Mouse (Mus musculus) heart, embryonic 12.5 days (tissue): ENCODE results near the gene Pigt. TPM values are rescaled to one million over a fixed set of nuclear protein-coding genes. Genes with fewer than 3 reads are reported as not detected.

ENCODE experiments used
- ATAC-seq: fragments of 200-750 bp; cut with Nextera tagmentation; 2 replicates; pipeline ENCODE4 v1.8.0; 2017; ENCODE audit warnings: moderate TSS enrichment, moderate library complexity; ENCODE audit not compliant: insufficient number of reproducible peaks, low FRiP score
- H3K27ac ChIP-seq: fragments of 300-500 bp; sonication (generic); 2 replicates; pipeline ENCODE4 v1.5.1; 2016; ENCODE audit warnings: mild to moderate bottlenecking, moderate library complexity; ENCODE audit not compliant: poor library complexity, severe bottlenecking
- H3K27me3 ChIP-seq: fragments of 300-500 bp; sonication (generic); replicated peaks from 2 replicates; pipeline ENCODE4 v1.6.1; 2016; ENCODE audit warnings: mild to moderate bottlenecking, moderate library complexity
- H3K36me3 ChIP-seq: fragments of 300-500 bp; sonication (generic); 2 replicates; pipeline ENCODE4 v1.6.1; 2016; ENCODE audit warnings: mild to moderate bottlenecking, moderate library complexity
- H3K4me1 ChIP-seq: fragments of 300-500 bp; sonication (generic); replicated peaks from 2 replicates; pipeline ENCODE4 v1.6.1; 2016; ENCODE audit warnings: mild to moderate bottlenecking
- H3K4me2 ChIP-seq: fragments of 300-500 bp; sonication (generic); 2 replicates; pipeline ENCODE4 v1.6.1; 2016; ENCODE audit warnings: mild to moderate bottlenecking, moderate library complexity
- H3K4me3 ChIP-seq: fragments of 300-500 bp; sonication (generic); 2 replicates; pipeline ENCODE4 v1.5.1; 2016; ENCODE audit warnings: mild to moderate bottlenecking
- H3K9ac ChIP-seq: fragments of 300-500 bp; sonication (generic); 2 replicates; pipeline ENCODE4 v1.6.1; 2016; ENCODE audit warnings: mild to moderate bottlenecking, moderate library complexity
- H3K9me3 ChIP-seq: fragments of 300-500 bp; sonication (generic); replicated peaks from 2 replicates; pipeline ENCODE4 v1.6.1; 2016; ENCODE audit warnings: mild to moderate bottlenecking, moderate library complexity
- WGBS: fragments of 180-500 bp; shearing (Covaris S2); methylation state at CpG from one replicate; pipeline ENCODE4 v1.1.7; 2016; 5-methylcytosine and 5-hydroxymethylcytosine counted together
- polyA plus RNA-seq: library from polyadenylated mRNA; unstranded; fragments of >200 nt; fragmentation: Nextera tagmentation; extraction: Ambion mirVana; gene quantifications from 2 replicates; pipeline ENCODE4 v1.2.1, GENCODE M21; 2016

Pigt gene
- polyA plus RNA-seq, 1 experiment from 2014 or later: 54.3 TPM

- WGBS: 37% methylated on average over 4 of the region's 4 CpGs
- Histone ChIP-seq H3K27me3 (peaks cover 15% of the 10 kb centered on the region; the same call in 1 of the 2 replicates), H3K4me1 (no peaks in the 10 kb centered on the region), H3K9ac (no peak overlapping the region), H3K27ac (no peak overlapping the region), H3K9me3 (no peaks in the 10 kb centered on the region), H3K4me3 (no peak overlapping the region), H3K36me3 (no peaks in the 10 kb centered on the region), H3K4me2 (no peak overlapping the region)
- no peak for ATAC-seq
Measured at GRCm38 (mm10) chr2:164549338-164549737, 52.0 kb downstream of the Pigt start.

- no peak overlapping the region for H3K27ac ChIP-seq
- H3K27me3 ChIP-seq: peaks cover 10% of the 10 kb centered on the region; the same call in 1 of the 2 replicates
- H3K4me3 ChIP-seq: no peak overlapping the region
- H3K9ac ChIP-seq: no peak overlapping the region
- no peaks in the 10 kb centered on the region for H3K36me3 ChIP-seq
- no peak for ATAC-seq
- no peak overlapping the region for H3K4me2 ChIP-seq
- no peaks in the 10 kb centered on the region for H3K4me1 ChIP-seq
- 22% methylated on average over 10 of the region's 10 CpGs for WGBS
- no peaks in the 10 kb centered on the region for H3K9me3 ChIP-seq
Measured at GRCm38 (mm10) chr2:164549963-164550894, 52.9 kb downstream of the Pigt start.

- Histone ChIP-seq H3K36me3 (no peaks in the 10 kb centered on the region), H3K9ac (no peak overlapping the region), H3K27ac (no peak overlapping the region), H3K4me1 (no peaks in the 10 kb centered on the region), H3K4me2 (no peak overlapping the region), H3K9me3 (no peaks in the 10 kb centered on the region), H3K27me3 (peaks cover 10% of the 10 kb centered on the region; the same call in 1 of the 2 replicates), H3K4me3 (no peak overlapping the region)
- 68% methylated on average over 2 of the region's 2 CpGs for WGBS
- ATAC-seq: no peak
Measured at GRCm38 (mm10) chr2:164550895-164551269, 53.6 kb downstream of the Pigt start.

GRCm38 (mm10) chr2:164551502-164551901 lies 54.2 kb downstream of the Pigt start:
- Histone ChIP-seq H3K9me3 (no peaks in the 10 kb centered on the region), H3K4me2 (no peak overlapping the region), H3K9ac (no peak overlapping the region), H3K27me3 (peaks cover 10% of the 10 kb centered on the region; the same call in 1 of the 2 replicates), H3K27ac (no peak overlapping the region), H3K4me3 (no peak overlapping the region), H3K4me1 (no peaks in the 10 kb centered on the region), H3K36me3 (no peaks in the 10 kb centered on the region)
- 81% methylated on average over 9 of the region's 9 CpGs for WGBS
- ATAC-seq: no peak

Other genes with a start within 250 kb of the Pigt start
- not detected in 2 replicates for gene Svs3b, start 240.9 kb upstream of the Pigt start, polyA plus RNA-seq
- gene Svs4, start 219.1 kb upstream of the Pigt start, polyA plus RNA-seq: not detected in 2 replicates
- gene Svs3a, start 208.3 kb upstream of the Pigt start, polyA plus RNA-seq: not detected in 2 replicates
- not detected in 2 replicates for gene Svs6, start 180.8 kb upstream of the Pigt start, polyA plus RNA-seq
- gene Svs5, start 164.8 kb upstream of the Pigt start, polyA plus RNA-seq: not detected in 2 replicates
- 0.44 and 1.2 TPM in 2 replicates for gene Slpi, start 108.4 kb upstream of the Pigt start, polyA plus RNA-seq
- 0.19 and 0.28 TPM in 2 replicates for gene Rbpjl, start 94.4 kb upstream of the Pigt start, polyA plus RNA-seq
- 6.2 and 6.4 TPM in 2 replicates for gene Matn4, start 92.4 kb upstream of the Pigt start, polyA plus RNA-seq
- gene Sdc4, start 53.6 kb upstream of the Pigt start, polyA plus RNA-seq: 40.1 and 40.6 TPM in 2 replicates
- 36.4 and 40.3 TPM in 2 replicates for gene Sys1, start 40.6 kb upstream of the Pigt start, polyA plus RNA-seq
- gene Gm20458, start 36.6 kb upstream of the Pigt start, polyA plus RNA-seq: 11.8 and 16.9 TPM in 2 replicates
- 0.19 TPM in 1 of 2 replicates, not detected in the other for gene Trp53tg5, start 23.8 kb upstream of the Pigt start, polyA plus RNA-seq
- gene Dbndd2, start 11.4 kb upstream of the Pigt start, polyA plus RNA-seq: 7.3 and 11.3 TPM in 2 replicates
- gene Wfdc2, start 64.9 kb downstream of the Pigt start, polyA plus RNA-seq: 3.1 and 3.3 TPM in 2 replicates
- gene Spint3, start 75.9 kb downstream of the Pigt start, polyA plus RNA-seq: not detected in 2 replicates
- 0.29 and 0.32 TPM in 2 replicates for gene Wfdc6a, start 87.9 kb downstream of the Pigt start, polyA plus RNA-seq
- not detected in 2 replicates for gene Eppin, start 96.1 kb downstream of the Pigt start, polyA plus RNA-seq
- not detected in 2 replicates for gene Wfdc6b, start 116.0 kb downstream of the Pigt start, polyA plus RNA-seq
- not detected in 2 replicates for gene Wfdc8, start 116.1 kb downstream of the Pigt start, polyA plus RNA-seq
- gene Wfdc16, start 141.3 kb downstream of the Pigt start, polyA plus RNA-seq: not detected in 2 replicates
- not detected in 2 replicates for gene Wfdc10, start 158.5 kb downstream of the Pigt start, polyA plus RNA-seq
- not detected in 2 replicates for gene Wfdc9, start 159.1 kb downstream of the Pigt start, polyA plus RNA-seq
- not detected in 2 replicates for gene Wfdc11, start 176.6 kb downstream of the Pigt start, polyA plus RNA-seq
- not detected in 2 replicates for gene Wfdc13, start 187.6 kb downstream of the Pigt start, polyA plus RNA-seq
- gene Spint4, start 201.0 kb downstream of the Pigt start, polyA plus RNA-seq: 0.35 TPM in 1 of 2 replicates, not detected in the other
- gene Spint5, start 217.8 kb downstream of the Pigt start, polyA plus RNA-seq: not detected in 2 replicates
- 0.32 and 0.71 TPM in 2 replicates for gene Wfdc3, start 248.4 kb downstream of the Pigt start, polyA plus RNA-seq
- gene Dnttip1, start 248.5 kb downstream of the Pigt start, polyA plus RNA-seq: 62.9 and 71.0 TPM in 2 replicates